In the genomic region with DNA sequence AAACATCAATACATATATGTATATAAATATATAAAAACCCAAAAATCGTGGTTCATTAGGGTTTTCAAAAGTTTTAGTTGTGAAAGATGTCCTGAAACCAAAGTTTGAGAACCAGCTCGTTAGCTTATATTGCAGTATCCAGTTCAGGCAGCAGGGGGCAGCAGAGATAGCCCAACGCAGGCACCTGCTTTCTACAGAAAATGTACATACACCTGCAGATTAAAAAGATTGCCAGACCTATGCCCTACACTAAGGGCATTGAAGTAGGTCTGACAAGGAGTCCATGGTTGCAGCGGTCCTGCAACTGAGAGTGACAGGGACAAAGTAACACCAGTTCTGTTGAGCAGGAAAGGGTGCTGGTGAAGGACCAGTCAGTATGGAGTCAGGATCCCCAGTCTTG, we compare ENCODE assay signal across 8 mouse cellular contexts. TPM values are rescaled to one million over a fixed set of nuclear protein-coding genes. Genes with fewer than 3 reads are reported as not detected.
DNase-seq lines count a peak whose midpoint lies in the region; ATAC-seq and TF ChIP-seq lines count a peak whose summit lies in the region.

No protein-coding gene starts in this region.

- no peak for TF ChIP-seq POLR2A in lung, adult 2 months (IDR thresholded peaks at IDR 0.05; ENCODE audit: borderline replicate concordance, extremely low read depth, low read depth, low read length)

- TF ChIP-seq CTCF in lung, adult 2 months (IDR thresholded peaks at IDR 0.05; ENCODE audit: insufficient read depth, low read length): peak; percentile 88

- H3K27me3 ChIP-seq in intestine, embryonic 15.5 days (replicated peaks): no peaks in the 10 kb centered on the region

- 0 out of 2 replicates have a peak, but pooled peaks have one; percentile 18 for ATAC-seq in intestine, embryonic 15.5 days
- ATAC-seq in granulocyte monocyte progenitor cell, adult 5-6 weeks (replicated peaks; ENCODE audit: poor library complexity, severe bottlenecking): no peak; the same call in 1 of the 2 replicates

- no peak overlapping the region for H3K4me3 ChIP-seq in intestine, embryonic 15.5 days (replicated peaks)
- H3K4me3 ChIP-seq in lung, adult 2 months (replicated peaks; ENCODE audit: extremely low read depth, low read depth, low read length): no peak overlapping the region

- H3K9ac ChIP-seq in intestine, embryonic 15.5 days: no peak overlapping the region

- no peaks in the 10 kb centered on the region for H3K9me3 ChIP-seq in intestine, embryonic 15.5 days

- H3K27ac ChIP-seq in intestine, embryonic 15.5 days: no peak overlapping the region

- peak; percentile 78 for DNase-seq in layer of hippocampus, adult 11-12 months (ENCODE audit: low spot score)
- DNase-seq in layer of hippocampus, adult 9-11 months: no peak
- peak; percentile 74 for DNase-seq in NIH3T3 (ENCODE audit: low read depth)
- DNase-seq in cerebellum, postnatal 14 days: peak; percentile 91
- DNase-seq in lung, adult 2 months: peak; percentile 88
- peak; percentile 64 for DNase-seq in spleen, adult 12 weeks (ENCODE audit: low spot score)

- H3K4me1 ChIP-seq in intestine, embryonic 15.5 days (replicated peaks): peaks cover 9% of the 10 kb centered on the region; the same call in 1 of the 2 replicates
- H3K4me1 ChIP-seq in lung, adult 2 months (ENCODE audit: control insufficient read depth, insufficient read depth, low read length): peaks cover 2% of the 10 kb centered on the region; the same call in 1 of the 2 replicates

- WGBS in intestine, embryonic 15.5 days: 6% methylated on average over 4 of the region's 4 CpGs
- 5% methylated on average over 4 of the region's 4 CpGs for WGBS in lung, adult 2 months

- no peaks in the 10 kb centered on the region for H3K36me3 ChIP-seq in intestine, embryonic 15.5 days

- no peak overlapping the region for H3K4me2 ChIP-seq in intestine, embryonic 15.5 days (replicated peaks)

RNA-seq across cellular contexts. Expression of gene Gdpd5, which starts 5.8 kb away (rescaled TPM):
- 15.4 and 15.9 TPM in 2 replicates for polyA plus RNA-seq in intestine, embryonic 15.5 days (2015; fragmentation: Nextera tagmentation; extraction: Ambion mirVana)
- polyA plus RNA-seq in lung, adult 2 months (2012; rRNA removed): 26.5 and 27.2 TPM in 2 replicates
- not detected in 2 replicates for total RNA-seq in granulocyte monocyte progenitor cell, adult 5-6 weeks (2014; fragmentation: Nextera tagmentation)
- 0.56 TPM in 1 of 2 replicates, not detected in the other for total RNA-seq in granulocyte monocyte progenitor cell, adult 5-6 weeks (2017)

RNA-seq across cellular contexts. Expression of gene Serpinh1, which starts 22.4 kb away (rescaled TPM):
- polyA plus RNA-seq in intestine, embryonic 15.5 days (2015; fragmentation: Nextera tagmentation; extraction: Ambion mirVana): 1,021 and 1,056 TPM in 2 replicates
- 364 and 388 TPM in 2 replicates for polyA plus RNA-seq in lung, adult 2 months (2012; rRNA removed)
- 0.80 TPM in 1 of 2 replicates, not detected in the other for total RNA-seq in granulocyte monocyte progenitor cell, adult 5-6 weeks (2014; fragmentation: Nextera tagmentation)
- not detected in 2 replicates for total RNA-seq in granulocyte monocyte progenitor cell, adult 5-6 weeks (2017)
